Mouse (Mus musculus) ES-E14 (cell line): ENCODE measurements around the gene Ltc4s.

Experiments
- CHD2 ChIP-seq: IDR thresholded peaks from 2 replicates; pipeline ENCODE4 v1.6.1; 2014; ENCODE audit warnings: mild to moderate bottlenecking, low read depth, low read length, inconsistent platforms
- HCFC1 ChIP-seq: IDR thresholded peaks from 2 replicates; pipeline ENCODE4 v1.6.1; 2012; ENCODE audit warnings: low read length, inconsistent platforms, borderline replicate concordance; ENCODE audit not compliant: insufficient read depth
- MAFK ChIP-seq: IDR thresholded peaks from 2 replicates; pipeline ENCODE4 v1.6.1; 2014; ENCODE audit warnings: mild to moderate bottlenecking, low read depth, low read length, inconsistent platforms; ENCODE audit not compliant: insufficient read depth
- ZC3H11A ChIP-seq: IDR thresholded peaks from 2 replicates; pipeline ENCODE4 v1.6.1; 2012; ENCODE audit warnings: low read depth, mild to moderate bottlenecking, inconsistent platforms, low read length, borderline replicate concordance
- ZNF384 ChIP-seq: IDR thresholded peaks from 2 replicates; pipeline ENCODE4 v1.6.1; 2012; ENCODE audit warnings: low read depth, low read length, inconsistent platforms

DNA sequence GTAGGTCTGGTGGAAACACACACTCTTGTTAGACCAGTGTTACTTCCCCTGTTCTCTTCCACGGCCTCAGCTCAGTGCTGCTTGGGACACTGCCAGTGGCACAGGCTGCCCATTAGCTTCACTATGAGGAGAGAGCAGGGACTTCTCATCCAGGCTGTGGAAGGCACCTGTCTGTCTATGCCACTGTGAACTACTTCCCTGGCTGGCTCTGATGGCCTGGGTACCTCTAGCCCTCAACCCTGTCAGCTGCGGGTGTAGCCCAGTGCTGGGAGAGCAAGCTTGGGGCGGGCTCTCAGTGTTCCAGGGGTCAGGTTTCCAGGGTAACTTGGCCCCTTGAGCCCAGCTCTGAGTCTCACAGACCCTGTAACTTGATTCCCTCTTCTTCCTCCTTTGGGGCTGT lies 9.6 kb downstream of the Ltc4s start:
- TF ChIP-seq ZNF384 = no peak
- no peak for TF ChIP-seq HCFC1
- no peak for TF ChIP-seq ZC3H11A
- TF ChIP-seq MAFK = no peak
- TF ChIP-seq CHD2 = no peak
